In genomic region chr8:112935897-112936719, GRCm38 (mm10) we compare ENCODE assay signal across 10 mouse cellular contexts.
DNase-seq lines count a peak whose midpoint lies in the region; ATAC-seq lines count a peak whose summit lies in the region.
"Had no signal": no experiment of that assay in that cellular context is flagged by ENCODE, and none has a peak within 500 bp of the region (broad histone marks: within the 10 kb centered on the region; RNA-seq: fewer than 3 reads in every experiment).

No protein-coding gene starts in this region.

- no peak overlapping the region for H3K4me2 ChIP-seq in forebrain, embryonic 13.5 days
- H3K4me2 ChIP-seq in forebrain, embryonic 11.5 days (ENCODE audit: low read depth, low read length, severe bottlenecking), result no peak overlapping the region
- H3K4me2 ChIP-seq: neural tube, embryonic 13.5 days had no signal

- no peak overlapping the region for H3K4me3 ChIP-seq in forebrain, embryonic 13.5 days
- H3K4me3 ChIP-seq in forebrain, embryonic 11.5 days (ENCODE audit: low read depth, low read length), result no peak overlapping the region
- H3K4me3 ChIP-seq: layer of hippocampus, adult 2 months; neural tube, embryonic 13.5 days had no signal

- peaks cover 11% of the 10 kb centered on the region; the same call in 1 of the 2 replicates for H3K4me1 ChIP-seq in forebrain, embryonic 13.5 days
- no peaks in the 10 kb centered on the region for H3K4me1 ChIP-seq in forebrain, embryonic 11.5 days (replicated peaks; ENCODE audit: control insufficient read depth, insufficient read depth, low read length)
- H3K4me1 ChIP-seq: neural tube, embryonic 13.5 days had no signal

- H3K9me3 ChIP-seq in forebrain, embryonic 13.5 days (replicated peaks), result no peaks in the 10 kb centered on the region
- H3K9me3 ChIP-seq in forebrain, embryonic 11.5 days (ENCODE audit: control insufficient read depth, low read length), result no peaks in the 10 kb centered on the region
- H3K9me3 ChIP-seq: neural tube, embryonic 13.5 days had no signal

- no peaks in the 10 kb centered on the region for H3K27me3 ChIP-seq in forebrain, embryonic 13.5 days
- no peaks in the 10 kb centered on the region for H3K27me3 ChIP-seq in forebrain, embryonic 11.5 days (ENCODE audit: control insufficient read depth, insufficient read depth, low read length)
- H3K27me3 ChIP-seq: neural tube, embryonic 13.5 days had no signal

- peak overlapping the region; percentile 57 for H3K27ac ChIP-seq in forebrain, embryonic 13.5 days
- H3K27ac ChIP-seq in forebrain, embryonic 11.5 days (ENCODE audit: low read depth, low read length), result no peak overlapping the region
- H3K27ac ChIP-seq: layer of hippocampus, adult 2 months; neural tube, embryonic 13.5 days had no signal

- no peak for DNase-seq in forebrain, embryonic 11.5 days (ENCODE audit: low spot score)
- DNase-seq in 3T3-L1 (ENCODE audit: low read depth, low spot score), result peak; percentile 53
- peak; percentile 32 for DNase-seq in cerebellum, adult 9-11 months
- DNase-seq in kidney, adult 9 months, result peak; percentile 82
- no peak for DNase-seq in spleen, postnatal 14 days (ENCODE audit: low spot score in 2 of 2)
- DNase-seq in left cerebral cortex, postnatal 36 days (ENCODE audit: low spot score in 2 of 2), result no peak

- 49% methylated on average over 9 of the region's 9 CpGs for WGBS in forebrain, embryonic 13.5 days
- WGBS in forebrain, embryonic 11.5 days, result 90% methylated on average over 9 of the region's 9 CpGs

- peak; percentile 81 for ATAC-seq in forebrain, embryonic 13.5 days
- no peak for ATAC-seq in forebrain, embryonic 11.5 days (replicated peaks; ENCODE audit: low FRiP score)
- no peak for ATAC-seq in erythroid progenitor cell, adult 5-6 weeks (replicated peaks; ENCODE audit: low FRiP score, poor library complexity, severe bottlenecking)

- H3K9ac ChIP-seq in forebrain, embryonic 13.5 days, result no peak overlapping the region
- no peak overlapping the region for H3K9ac ChIP-seq in forebrain, embryonic 11.5 days (ENCODE audit: low read length)
- H3K9ac ChIP-seq: neural tube, embryonic 13.5 days had no signal

- intact Hi-C loops in left cerebral cortex, postnatal 36 days (cut with DNase I), result no loop called here

- H3K36me3 ChIP-seq in forebrain, embryonic 13.5 days (ENCODE audit: poor library complexity, severe bottlenecking), result no peaks in the 10 kb centered on the region
- no peaks in the 10 kb centered on the region for H3K36me3 ChIP-seq in forebrain, embryonic 11.5 days (ENCODE audit: control insufficient read depth, insufficient read depth, low read length)
- H3K36me3 ChIP-seq: neural tube, embryonic 13.5 days had no signal

Comparison
In these comparisons a context has a peak if more than half of its experiments do, and no peak if none do; other contexts are left out.
1. DNase-seq: peak in 3T3-L1 (single experiment), cerebellum, adult 9-11 months (single experiment) and kidney, adult 9 months (single experiment); none in forebrain, embryonic 11.5 days (single experiment), spleen, postnatal 14 days (0 of 2) and left cerebral cortex, postnatal 36 days (0 of 2).